Mouse (Mus musculus): Measurements from ENCODE around the gene Gpr1. TPM values are rescaled to one million over a fixed set of nuclear protein-coding genes. Genes with fewer than 3 reads are reported as not detected.

Gpr1 gene
- polyA plus RNA-seq (2012; rRNA removed): 0.96 and 1.0 TPM in 2 replicates

DNA sequence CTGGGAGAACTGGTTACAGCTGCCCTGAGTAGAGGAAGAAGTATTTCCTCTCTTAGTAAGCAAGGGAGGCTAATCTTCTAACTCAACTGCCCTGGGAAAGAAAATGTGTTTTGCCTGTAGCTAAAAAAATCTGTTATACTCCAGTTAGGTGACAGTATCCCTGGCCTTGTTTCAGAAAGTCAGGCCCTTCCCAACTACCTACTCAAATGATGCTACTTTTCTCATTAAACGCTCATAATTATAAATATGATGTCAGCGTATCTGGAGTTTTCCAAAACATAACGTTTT is at the start of gene Gpr1:
Gpr1 (minus strand) TSS at position 273 of the 288 bp plus-strand sequence.
- no peak for DNase-seq (ENCODE audit: low read depth)

DNA sequence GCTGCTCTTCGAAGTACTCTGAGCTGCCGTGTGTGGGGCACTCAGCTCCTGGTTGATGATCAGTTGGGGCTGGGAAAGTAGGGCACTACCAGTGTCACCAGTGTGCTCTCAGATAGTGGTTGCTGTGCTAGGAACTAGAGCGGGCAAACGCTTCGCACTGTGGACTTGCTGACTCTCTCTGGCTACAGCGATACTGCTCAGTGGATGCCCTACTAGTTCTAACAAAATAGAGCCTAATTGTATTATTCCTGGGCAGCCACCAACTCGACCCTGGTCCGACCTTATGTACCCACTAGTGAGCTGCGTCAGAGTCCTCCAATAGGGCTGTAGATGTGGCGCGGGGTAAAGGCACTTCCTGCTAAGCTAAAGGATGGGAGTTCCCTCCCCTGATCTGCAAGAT is 49.3 kb upstream of the Gpr1 start:
- DNase-seq (ENCODE audit: low read depth): no peak

DNA sequence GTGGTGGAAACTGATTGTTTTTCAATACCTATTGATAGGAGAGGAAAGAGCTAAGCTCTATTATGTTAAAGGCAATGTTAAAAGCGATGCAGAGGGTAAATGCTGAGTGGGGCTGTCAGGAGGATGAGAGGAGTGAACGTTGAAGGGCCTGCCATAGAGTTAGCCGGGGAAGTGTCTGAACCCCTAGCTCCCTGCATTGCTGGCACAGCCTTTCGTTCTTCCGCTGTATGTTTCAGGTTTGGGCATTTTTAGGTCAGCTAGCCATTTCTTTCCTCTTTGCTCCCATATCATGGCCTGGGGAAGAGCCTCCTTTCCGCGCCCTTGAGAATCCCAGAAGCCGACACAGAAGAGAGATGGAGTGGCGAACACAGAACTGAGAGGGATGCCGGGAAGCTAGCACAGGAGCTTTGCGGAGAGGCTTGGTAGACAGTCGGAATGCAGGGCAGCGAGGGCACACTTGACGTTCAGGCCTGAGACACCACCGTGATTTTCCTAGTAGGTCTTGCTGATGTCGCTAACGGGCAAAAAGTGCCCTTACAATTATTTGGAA is 46.8 kb upstream of the Gpr1 start:
- no peak for DNase-seq (ENCODE audit: low read depth)

DNA sequence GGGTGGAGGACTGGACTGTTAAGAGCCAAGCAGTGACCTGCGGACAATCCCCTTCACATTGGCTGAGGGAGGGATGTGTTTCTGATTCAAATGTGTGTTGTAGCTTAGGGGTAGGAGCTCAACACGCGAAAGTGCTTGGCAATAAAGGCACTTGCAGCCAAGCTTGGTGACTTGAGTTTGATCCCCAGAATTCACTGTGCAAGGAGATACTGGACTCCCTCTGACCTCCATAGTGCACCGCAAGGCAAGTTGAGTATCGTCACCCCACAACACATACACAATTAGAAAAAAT is 46.3 kb upstream of the Gpr1 start:
- no peak for DNase-seq (ENCODE audit: low read depth)

DNA sequence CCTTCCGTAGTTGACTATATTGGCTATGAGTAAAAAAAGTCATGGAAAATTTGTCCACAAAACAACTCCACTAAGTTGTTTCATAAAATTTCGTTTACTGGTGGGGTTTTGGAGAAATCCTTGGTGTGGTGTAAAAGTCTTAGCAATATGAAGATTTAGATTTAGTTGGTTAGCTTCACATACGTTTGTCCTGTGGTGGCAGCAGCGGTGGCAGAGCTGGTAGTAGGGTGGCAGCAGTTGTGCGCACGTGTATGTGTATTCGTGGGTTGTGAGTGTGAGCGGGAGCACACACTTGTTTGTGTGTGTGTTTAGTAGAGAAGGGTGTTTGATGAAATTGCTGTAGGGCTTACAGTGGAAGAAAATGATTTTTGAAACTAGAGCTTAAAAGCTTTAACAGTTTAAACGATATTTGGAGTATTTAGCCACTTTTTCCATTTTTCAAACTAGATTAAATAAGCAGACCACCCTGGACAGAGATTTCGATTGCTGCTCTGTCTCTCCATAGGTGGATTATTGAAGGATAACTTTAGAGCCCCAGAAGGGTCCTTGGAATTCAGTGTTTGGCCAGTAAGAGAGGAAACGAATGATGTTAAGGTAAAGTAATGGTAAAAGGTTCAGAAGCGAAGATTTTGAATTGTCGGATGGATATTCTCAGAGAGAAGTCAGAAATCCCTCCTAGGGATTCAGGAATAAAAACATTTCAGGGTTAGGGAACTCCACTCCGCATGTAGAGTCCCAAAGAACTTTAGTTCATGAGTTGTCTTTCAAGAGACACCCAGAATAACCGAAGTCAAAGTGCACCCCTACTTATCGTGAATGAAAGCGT is 45.8 kb upstream of the Gpr1 start:
- no peak for DNase-seq (ENCODE audit: low read depth)

DNA sequence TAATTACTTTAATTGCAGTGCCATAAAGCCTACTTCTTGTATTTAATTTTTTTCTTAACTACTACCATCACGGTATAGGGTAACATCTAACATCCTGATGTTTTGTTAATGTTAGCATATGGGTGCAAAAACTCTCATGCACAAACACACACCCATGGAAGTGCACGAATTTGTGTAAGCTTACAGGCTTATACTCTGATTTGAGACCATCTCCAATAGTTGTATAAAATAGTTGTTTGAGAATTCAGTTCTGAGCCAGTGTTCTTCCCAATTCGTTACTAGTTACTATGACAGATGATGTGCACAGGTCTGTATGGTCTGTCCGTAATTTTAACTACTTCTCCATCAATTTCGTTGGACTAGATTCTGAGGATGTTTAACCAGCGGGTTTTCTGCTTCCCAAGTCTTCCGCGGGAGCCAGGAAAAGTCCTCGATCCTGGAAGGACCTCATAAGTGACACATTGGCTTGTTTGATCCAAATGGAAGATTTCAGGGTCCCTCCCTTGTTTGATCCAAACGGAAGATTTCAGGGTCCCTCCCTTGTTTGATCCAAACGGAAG is 45.0 kb upstream of the Gpr1 start:
- DNase-seq (ENCODE audit: low read depth): no peak

DNA sequence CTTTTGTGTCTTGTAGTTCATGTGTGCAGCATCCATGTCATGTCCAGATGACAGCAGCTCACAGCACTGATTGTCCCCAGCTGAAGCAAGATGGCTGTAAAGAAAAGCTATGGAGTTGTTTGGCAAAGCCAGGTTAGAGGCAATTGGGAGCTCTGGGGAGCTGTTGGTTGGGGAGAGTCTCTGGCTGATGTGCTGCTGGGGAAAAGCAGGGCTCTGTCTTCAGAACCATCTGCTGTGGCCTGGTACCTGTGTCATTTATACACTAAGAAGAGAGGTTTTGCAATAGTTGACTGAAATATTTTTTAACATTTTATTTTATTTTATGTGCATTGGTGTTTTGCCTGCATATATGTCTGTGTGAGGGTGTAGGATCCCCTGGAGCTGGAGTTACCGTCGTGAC is 44.2 kb upstream of the Gpr1 start:
- no peak for DNase-seq (ENCODE audit: low read depth)

DNA sequence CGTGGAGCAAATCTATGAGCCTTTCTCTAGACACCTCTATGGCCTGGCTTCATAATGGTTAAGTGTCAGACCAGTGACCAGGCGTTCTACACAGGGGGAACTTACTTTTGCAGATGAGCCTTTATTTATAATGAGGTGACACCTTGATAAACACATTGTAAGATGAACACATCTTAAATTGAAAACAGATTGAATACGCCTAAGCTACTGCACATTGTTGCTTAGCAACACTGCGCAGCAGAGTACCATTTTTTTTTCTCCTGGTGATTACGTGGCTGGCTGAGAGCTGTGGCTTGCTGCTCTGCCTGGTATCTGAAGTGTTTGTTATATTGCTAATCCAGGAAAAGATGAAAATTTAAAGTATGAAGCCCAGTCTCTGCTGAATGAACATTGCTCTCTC is 41.7 kb upstream of the Gpr1 start:
- no peak for DNase-seq (ENCODE audit: low read depth)

DNA sequence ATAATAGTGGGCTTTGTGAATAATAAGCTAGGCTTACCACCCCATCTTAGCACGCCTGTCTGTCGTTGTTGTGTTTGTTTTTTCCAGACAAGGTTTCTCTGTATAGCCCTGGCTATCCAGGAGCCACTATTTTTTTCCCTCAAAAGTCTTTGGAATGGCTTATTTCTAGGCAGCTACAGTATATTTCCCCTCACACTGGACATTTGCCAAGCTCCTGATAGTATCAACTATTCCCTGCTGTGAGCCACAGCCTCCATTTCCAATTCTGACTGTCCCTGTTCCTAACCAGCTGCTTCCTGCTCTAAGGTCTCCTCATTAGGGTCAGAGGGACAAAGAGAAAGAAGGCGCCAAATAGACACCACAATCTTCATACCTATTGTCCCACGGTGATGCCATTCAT is 40.8 kb upstream of the Gpr1 start:
- no peak for DNase-seq (ENCODE audit: low read depth)

DNA sequence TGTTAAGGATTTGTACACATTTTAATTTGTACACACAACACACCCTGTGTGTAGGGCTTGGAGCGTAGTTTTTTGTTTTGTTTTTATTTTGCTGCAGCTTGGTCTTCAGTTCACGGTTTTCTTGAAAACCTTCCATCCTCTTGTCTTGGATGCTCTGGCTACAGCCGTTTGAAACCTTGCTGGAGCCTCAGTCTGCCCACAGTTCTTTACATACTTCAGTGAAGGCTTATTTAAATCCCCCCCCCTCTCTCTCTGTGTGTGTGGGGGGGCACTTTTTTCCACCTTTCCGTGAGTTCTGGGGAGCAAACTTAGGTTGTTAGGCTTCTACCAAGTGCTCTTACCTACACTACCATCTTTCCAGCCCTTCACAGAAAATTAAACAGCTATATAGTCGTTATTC is 38.9 kb upstream of the Gpr1 start:
- DNase-seq (ENCODE audit: low read depth): no peak

DNA sequence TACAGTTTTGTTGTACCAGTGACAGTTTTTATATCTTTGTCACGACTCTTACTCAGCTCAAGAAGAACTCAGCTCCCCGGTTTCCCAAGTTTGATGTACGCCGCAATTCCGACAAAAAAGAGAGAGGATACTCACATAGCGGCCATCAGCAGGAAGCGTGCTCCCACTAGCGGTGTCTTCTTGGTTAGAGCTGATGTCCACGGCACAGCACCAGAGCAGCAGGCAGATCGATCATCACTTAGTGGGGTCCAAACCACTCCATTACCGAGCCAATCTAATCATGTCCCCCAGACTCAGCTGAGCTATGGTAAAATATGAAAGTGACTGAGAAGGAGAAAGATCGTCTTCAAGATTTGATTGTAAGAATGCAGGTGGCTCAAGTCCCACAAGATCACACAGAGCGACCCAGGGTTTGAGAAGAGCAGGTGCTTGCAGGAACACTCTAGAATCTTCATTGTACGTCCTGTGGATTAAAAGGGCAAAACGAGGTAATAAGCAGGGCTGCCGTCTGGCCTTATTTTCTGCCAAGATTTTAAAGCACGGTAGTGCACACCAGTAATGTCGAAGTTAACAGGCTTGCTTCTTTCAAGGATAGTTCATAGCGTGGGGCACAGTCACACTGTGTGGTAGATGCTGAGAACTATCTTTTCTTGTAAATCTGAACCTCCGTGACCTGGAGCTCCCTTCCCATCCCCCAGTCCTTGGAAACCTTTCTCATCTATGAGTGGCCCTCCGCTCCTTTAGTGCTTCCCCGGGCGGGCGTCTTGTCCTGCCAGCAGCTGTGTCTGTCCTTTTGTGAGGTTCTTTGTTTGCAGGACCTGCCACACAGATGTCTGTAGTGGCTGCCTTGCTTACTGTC is 38.2 kb upstream of the Gpr1 start:
- no peak for DNase-seq (ENCODE audit: low read depth)

DNA sequence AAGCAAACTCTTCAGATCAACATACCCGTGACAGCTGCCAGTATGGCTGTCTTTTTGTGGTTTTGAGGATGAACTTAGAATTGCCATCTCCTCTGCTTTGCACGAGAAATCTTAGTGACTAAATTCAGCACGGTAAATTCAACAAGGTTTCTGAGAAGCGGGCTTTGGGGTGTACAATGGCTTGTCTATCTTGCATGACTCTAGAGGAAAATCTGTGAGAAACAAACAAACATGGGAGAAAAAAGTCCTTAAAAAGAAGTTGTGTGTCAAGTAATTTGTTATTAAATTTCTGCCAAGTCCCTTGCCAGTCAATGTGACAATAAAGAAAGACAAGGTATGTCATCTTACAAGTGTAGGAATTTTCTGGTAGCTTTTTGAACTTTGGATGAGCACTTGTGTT is 34.9 kb upstream of the Gpr1 start:
- DNase-seq (ENCODE audit: low read depth): no peak

DNA sequence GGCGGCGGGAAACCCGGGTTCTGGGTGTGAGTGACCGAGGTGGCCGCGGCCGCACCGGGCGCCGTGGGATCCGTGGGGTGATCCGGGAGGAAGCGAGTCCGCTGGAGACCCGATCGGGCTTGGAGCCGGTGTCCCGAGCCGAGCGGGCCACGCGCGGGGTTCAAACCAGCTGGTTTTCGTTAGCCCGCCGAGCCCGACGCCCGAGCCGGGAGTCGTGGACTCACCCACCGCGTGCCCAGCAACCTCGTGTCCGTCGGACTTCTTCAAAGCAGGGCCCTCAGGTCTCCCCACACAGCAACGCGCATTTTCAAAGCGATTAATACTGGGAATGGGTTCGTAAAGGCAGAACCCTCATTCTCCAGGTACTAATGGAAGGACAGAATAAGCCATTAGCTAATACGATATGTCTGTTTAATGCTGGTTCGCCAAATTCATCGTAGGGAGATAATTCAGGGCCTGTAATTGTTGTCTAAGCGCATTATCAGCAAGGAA is 34.1 kb upstream of the Gpr1 start:
- no peak for DNase-seq (ENCODE audit: low read depth)

DNA sequence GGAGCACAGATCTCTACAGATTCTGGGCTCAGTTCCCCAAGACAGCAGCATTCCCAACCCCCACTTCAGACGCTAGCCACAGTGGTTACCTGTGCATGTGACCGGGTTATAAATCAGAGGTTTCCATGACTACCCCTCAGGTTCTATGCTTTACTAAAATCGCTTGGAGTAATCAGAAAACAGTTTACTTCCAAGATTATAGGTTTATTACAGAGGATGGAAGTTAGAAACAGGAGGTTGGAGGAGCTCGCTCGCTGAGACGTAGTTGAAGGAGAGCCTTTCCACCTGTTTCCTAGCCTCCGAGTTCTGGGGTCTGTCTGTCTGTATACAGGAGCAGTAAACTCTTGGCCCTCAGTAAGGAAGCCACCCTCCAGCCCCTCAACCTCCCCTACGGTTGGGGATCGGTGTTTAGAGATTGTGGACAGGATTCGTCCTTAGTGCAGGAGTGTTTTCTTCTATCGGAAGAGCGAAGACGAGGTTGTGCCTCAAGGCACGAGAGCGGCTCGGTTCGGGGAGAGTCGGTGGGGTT is 33.6 kb upstream of the Gpr1 start:
- DNase-seq (ENCODE audit: low read depth): no peak

DNA sequence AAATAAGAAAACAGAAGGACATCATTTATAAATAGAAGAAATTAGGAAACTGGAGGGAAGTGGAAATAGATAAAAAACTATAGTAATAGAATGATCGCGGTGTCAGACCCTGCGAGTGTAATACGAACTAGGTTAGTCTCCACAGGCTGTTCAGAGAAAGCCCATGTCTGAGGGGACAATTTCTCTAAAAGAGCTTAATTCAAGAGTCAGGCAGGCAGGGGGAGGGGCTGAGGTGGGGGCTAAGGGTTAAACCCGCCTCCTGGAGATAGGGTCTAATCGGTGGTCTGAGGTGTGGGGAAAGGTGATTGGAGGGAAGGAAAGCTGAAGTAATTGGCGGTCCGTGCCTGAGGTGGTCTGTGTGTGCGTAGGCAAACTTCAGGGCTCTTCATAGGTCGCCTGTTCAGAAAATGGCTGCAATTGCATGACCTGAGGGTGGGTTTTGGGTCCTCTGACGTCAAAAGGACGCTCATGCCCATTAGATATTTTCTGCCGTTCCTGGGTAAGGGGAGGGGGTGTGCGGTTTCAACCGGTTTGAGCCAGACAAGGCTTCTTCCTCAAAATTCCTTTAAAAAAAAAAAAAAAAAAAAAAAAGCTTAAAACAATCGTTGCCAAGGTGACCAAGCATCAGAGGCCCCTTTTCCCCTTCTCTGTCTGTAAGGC is 32.6 kb upstream of the Gpr1 start:
- no peak for DNase-seq (ENCODE audit: low read depth)

DNA sequence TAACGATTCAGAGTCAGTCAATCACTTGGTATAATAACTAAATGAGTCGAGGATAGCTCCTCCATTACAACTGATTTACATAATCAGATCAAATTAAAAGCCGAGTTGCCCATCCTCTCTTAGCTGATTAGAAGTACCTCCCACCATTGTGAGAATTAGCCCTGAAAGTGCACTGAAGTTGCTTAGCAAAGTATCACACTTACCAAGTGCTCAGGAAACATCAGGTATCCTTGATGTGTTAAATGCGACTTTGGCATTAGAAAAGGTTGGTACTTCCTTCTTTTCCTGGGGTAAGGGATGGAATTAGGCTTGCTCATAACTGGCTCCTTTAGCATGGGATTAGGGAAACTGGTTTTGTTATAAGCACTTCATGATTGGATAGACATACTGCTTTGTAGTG is 29.5 kb upstream of the Gpr1 start:
- no peak for DNase-seq (ENCODE audit: low read depth)

DNA sequence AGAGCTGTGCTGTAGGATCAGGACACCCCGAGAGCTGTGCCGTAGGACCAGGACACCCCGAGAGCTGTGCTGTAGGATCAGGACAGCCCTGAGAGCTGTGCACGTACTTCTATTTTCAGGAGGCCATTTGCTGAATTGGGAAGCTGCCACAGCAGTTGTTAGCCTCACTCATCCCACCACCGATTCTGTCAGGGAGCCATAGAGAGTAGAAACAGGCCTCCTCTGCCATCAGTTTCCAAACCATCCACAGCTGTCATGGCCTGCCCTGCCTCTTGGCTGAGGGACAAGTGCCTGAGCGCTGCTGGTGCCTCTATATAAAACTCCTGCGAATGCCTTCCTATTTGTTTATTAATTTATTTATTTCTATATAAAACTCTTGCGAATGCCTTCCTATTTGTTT is 25.4 kb upstream of the Gpr1 start:
- no peak for DNase-seq (ENCODE audit: low read depth)

DNA sequence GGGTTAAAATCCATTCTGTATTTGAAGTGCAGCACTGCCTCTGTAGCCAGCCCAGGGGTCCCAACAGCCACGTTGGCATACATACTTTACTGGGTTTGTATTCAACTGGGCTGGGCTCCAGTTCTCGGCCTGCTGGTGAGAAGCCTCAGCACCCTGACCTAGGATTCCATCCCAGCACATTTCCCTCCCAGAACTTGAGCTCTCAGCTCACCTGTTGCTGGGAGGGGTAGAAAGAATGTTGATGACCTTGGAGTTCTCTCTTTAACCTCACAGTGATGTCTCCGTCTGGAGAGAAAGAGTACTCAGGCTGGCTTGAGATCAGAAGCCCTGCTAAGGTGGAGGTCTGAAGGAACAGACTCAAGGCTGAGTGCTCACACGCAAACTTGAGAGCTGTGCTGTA is 25.0 kb upstream of the Gpr1 start:
- no peak for DNase-seq (ENCODE audit: low read depth)

DNA sequence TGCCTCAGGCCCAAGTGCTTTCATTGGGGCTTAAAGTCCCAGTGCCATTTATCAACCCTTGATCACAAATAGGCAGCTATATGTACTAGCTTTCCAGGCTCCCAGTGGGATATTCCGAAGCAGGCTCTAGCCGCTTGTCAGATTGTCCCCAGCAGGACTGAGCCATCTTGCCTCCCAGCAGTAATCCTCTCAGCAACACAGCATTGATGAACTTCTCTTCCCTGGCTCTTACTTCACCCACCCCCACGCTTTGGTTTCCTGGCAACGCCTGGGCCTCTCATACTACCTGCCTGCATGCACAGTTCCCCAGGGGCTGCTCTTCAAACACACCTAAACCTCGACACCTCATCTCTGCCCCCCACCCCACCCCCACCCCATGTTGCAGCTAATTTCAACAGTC is 23.0 kb upstream of the Gpr1 start:
- DNase-seq (ENCODE audit: low read depth): no peak

DNA sequence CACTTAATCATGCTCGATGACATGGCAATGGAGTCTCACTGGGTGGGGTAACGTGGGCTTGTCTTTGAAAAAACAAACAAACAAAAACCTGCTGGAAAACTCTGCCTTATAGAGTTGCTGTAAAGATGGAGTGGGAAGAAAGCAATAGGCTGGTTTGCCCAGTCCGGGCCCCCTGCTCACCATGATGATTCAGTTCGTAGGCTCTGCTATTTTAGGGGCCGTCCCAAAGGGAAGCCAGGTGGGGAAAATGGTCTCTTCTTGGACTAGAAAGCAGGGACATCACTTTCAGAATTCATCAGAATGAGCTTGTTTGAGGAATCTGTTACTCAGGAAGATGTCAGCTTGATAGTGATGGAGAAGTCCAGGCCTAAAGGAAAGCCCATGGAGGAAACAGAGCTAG is 12.9 kb upstream of the Gpr1 start:
- no peak for DNase-seq (ENCODE audit: low read depth)

DNA sequence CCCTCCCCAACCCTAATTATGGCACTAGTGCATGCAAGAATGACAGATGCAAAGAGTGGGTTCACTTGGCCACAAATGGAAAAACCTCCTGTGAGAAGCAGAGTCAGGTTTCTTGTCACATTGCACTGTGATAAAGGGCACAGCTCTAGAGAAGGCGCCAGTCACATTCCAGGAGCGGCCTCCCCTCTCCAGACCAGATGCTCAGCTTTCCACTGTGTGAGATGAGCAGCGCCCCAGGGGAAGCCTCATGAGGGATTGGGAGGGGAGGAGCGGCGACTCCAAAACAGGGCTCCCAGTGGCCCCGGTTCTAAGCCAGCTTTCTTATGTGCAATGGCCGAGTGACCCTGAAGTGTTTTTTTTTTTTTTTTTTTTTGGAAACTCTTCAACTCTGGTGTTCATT is 11.5 kb upstream of the Gpr1 start:
- DNase-seq (ENCODE audit: low read depth): no peak

DNA sequence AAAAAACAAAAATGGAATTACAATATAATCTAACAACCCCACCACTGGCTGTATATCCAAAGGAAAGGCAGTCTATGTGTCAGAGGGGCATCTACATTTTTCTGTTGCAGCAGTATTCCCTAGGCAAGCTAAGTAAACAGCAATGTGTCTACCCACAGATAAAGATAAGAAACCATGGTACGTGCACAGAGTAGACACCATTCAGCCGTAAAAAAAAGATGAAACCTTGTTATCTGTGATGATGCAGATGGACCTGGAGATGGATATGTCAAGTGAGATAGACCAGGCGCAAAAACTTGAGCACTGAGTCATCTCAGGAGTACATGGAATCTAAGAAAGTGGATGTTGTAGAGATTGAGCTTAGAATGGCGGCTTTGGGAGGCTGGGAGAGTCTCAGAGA is 10.7 kb upstream of the Gpr1 start:
- no peak for DNase-seq (ENCODE audit: low read depth)

All from gonadal fat pad, adult 2 months (tissue).